Mouse (Mus musculus) CH12.LX (cell line): Measurements from ENCODE around the gene Pon2. TPM values are rescaled to one million over a fixed set of nuclear protein-coding genes. Genes with fewer than 3 reads are reported as not detected.

ENCODE experiments used
- DNase-seq: peaks from one replicate; pipeline ENCODE4 v3.0.0-alpha.2; 2013; ENCODE audit errors: extremely low read depth
- H3K27ac ChIP-seq: 2 replicates; pipeline ENCODE4 v1.5.1; 2012; ENCODE audit warnings: low read depth, mild to moderate bottlenecking, control low read depth, moderate library complexity; ENCODE audit not compliant: insufficient read depth
- H3K27me3 ChIP-seq: replicated peaks from 2 replicates; pipeline ENCODE3; 2012; ENCODE audit warnings: inconsistent platforms
- H3K36me3 ChIP-seq, 2 experiments: replicated peaks in 1 of 2; 2 replicates each; pipeline versions ENCODE3 to v1.6.1; 2012; ENCODE audit warnings: inconsistent platforms in 1 of 2, low read length in 1 of 2, mild to moderate bottlenecking in 1 of 2, mixed read lengths in 1 of 2, moderate library complexity in 1 of 2; ENCODE audit not compliant: control insufficient read depth in 1 of 2, insufficient read depth in 1 of 2
- H3K4me1 ChIP-seq, 2 experiments: 2 replicates each; pipeline ENCODE4 v1.6.1; 2012; ENCODE audit warnings: inconsistent platforms in 1 of 2, moderate library complexity in 1 of 2; ENCODE audit not compliant: insufficient read depth in 2 of 2, control insufficient read depth in 1 of 2
- H3K4me2 ChIP-seq: 2 replicates; pipeline ENCODE4 v1.6.1; 2012; ENCODE audit warnings: low read depth, mild to moderate bottlenecking, control low read depth; ENCODE audit not compliant: poor library complexity, insufficient read depth, severe bottlenecking
- H3K4me3 ChIP-seq, 3 experiments: fragments of 150-350 bp in 1 of 3; sonication (generic) in 1 of 3; replicated peaks in 1 of 3; 2 replicates each; pipeline versions ENCODE3 to v1.5.1; 2011 to 2012; ENCODE audit warnings: low read depth in 2 of 3, low read length in 2 of 3, mild to moderate bottlenecking in 2 of 3, moderate library complexity in 2 of 3, control low read depth in 1 of 3, improper control_type of control experiment in 1 of 3, inconsistent platforms in 1 of 3, mixed read lengths in 1 of 3; ENCODE audit not compliant: poor library complexity in 1 of 3
- H3K79me2 ChIP-seq: replicated peaks from 2 replicates; pipeline ENCODE4 v1.6.1; 2012; ENCODE audit warnings: mild to moderate bottlenecking, moderate library complexity; ENCODE audit not compliant: control insufficient read depth, poor library complexity, insufficient read depth, severe bottlenecking; ENCODE audit errors: extremely low read depth
- H3K9ac ChIP-seq: 2 replicates; pipeline ENCODE4 v1.6.1; 2012; ENCODE audit warnings: low read depth, mild to moderate bottlenecking, control low read depth, moderate library complexity; ENCODE audit not compliant: insufficient read depth
- H3K9me3 ChIP-seq: replicated peaks from 2 replicates; pipeline ENCODE3; 2012; ENCODE audit warnings: low read length, inconsistent platforms, mixed read lengths
- BHLHE40 ChIP-seq: IDR thresholded peaks from 2 replicates; pipeline ENCODE4 v1.6.1; 2011; ENCODE audit warnings: mild to moderate bottlenecking, low read depth, low read length, improper control_type of control experiment
- CHD1 ChIP-seq: IDR thresholded peaks from 2 replicates; pipeline ENCODE4 v1.6.1; 2012; ENCODE audit warnings: low read depth, low read length, improper control_type of control experiment, inconsistent platforms
- CHD2 ChIP-seq: IDR thresholded peaks from 2 replicates; pipeline ENCODE4 v1.6.1; 2011; ENCODE audit warnings: low read length, improper control_type of control experiment
- CTCF ChIP-seq, 2 experiments: IDR thresholded peaks in 1 of 2; conservative IDR thresholded peaks in 1 of 2; 2 replicates each; pipeline ENCODE4 v1.5.1; 2011 to 2012; ENCODE audit warnings: low read depth in 2 of 2, low read length in 2 of 2, improper control_type of control experiment in 1 of 2, inconsistent platforms in 1 of 2, mild to moderate bottlenecking in 1 of 2, moderate library complexity in 1 of 2
- E2F4 ChIP-seq: IDR thresholded peaks from 2 replicates; pipeline ENCODE4 v1.6.1; 2011; ENCODE audit warnings: low read depth, low read length, improper control_type of control experiment; ENCODE audit not compliant: insufficient replicate concordance
- ELF1 ChIP-seq: IDR thresholded peaks from 2 replicates; pipeline ENCODE4 v1.6.1; 2014; ENCODE audit warnings: low read depth, mild to moderate bottlenecking, inconsistent platforms, low read length, improper control_type of control experiment
- EP300 ChIP-seq: IDR thresholded peaks from 2 replicates; pipeline ENCODE4 v1.6.1; 2011; ENCODE audit warnings: low read length, improper control_type of control experiment
- HCFC1 ChIP-seq: IDR thresholded peaks from 2 replicates; pipeline ENCODE4 v1.6.1; 2012; ENCODE audit warnings: low read depth, mild to moderate bottlenecking, inconsistent platforms, low read length, improper control_type of control experiment
- IRF4 ChIP-seq: IDR thresholded peaks from 2 replicates; pipeline ENCODE4 v1.6.1; 2014; ENCODE audit warnings: low read depth, mild to moderate bottlenecking, inconsistent platforms, low read length, improper control_type of control experiment
- JUND ChIP-seq: conservative IDR thresholded peaks from 2 replicates; pipeline ENCODE4 v1.6.1; 2011; ENCODE audit warnings: low read depth, low read length, improper control_type of control experiment
- KAT2A ChIP-seq: IDR thresholded peaks from 2 replicates; pipeline ENCODE4 v1.6.1; 2012; ENCODE audit warnings: low read length, improper control_type of control experiment, inconsistent platforms; ENCODE audit not compliant: insufficient replicate concordance
- MAX ChIP-seq: IDR thresholded peaks from 2 replicates; pipeline ENCODE4 v1.6.1; 2011; ENCODE audit warnings: low read length, improper control_type of control experiment
- MEF2A ChIP-seq: IDR thresholded peaks from 2 replicates; pipeline ENCODE4 v1.6.1; 2014; ENCODE audit warnings: low read depth, mild to moderate bottlenecking, inconsistent platforms, low read length, improper control_type of control experiment, borderline replicate concordance
- MYC ChIP-seq: IDR thresholded peaks from 2 replicates; pipeline ENCODE4 v1.6.1; 2011; ENCODE audit warnings: low read depth, mild to moderate bottlenecking, improper control_type of control experiment, low read length
- NRF1 ChIP-seq: IDR thresholded peaks from 2 replicates; pipeline ENCODE4 v1.6.1; 2014; ENCODE audit warnings: low read depth, mild to moderate bottlenecking, inconsistent platforms, low read length, improper control_type of control experiment, moderate library complexity
- PAX5 ChIP-seq: IDR thresholded peaks from 2 replicates; pipeline ENCODE4 v1.6.1; 2012; ENCODE audit warnings: low read length, inconsistent platforms, mixed read lengths
- POLR2AphosphoS2 ChIP-seq: IDR thresholded peaks from 2 replicates; pipeline ENCODE4 v1.6.1; 2011; ENCODE audit warnings: low read depth, low read length, improper control_type of control experiment
- SMC3 ChIP-seq: IDR thresholded peaks from 2 replicates; pipeline ENCODE4 v1.6.1; 2011; ENCODE audit warnings: low read depth, low read length, improper control_type of control experiment
- ZC3H11A ChIP-seq: IDR thresholded peaks from 2 replicates; pipeline ENCODE4 v1.6.1; 2012; ENCODE audit warnings: low read depth, mild to moderate bottlenecking, inconsistent platforms, low read length, improper control_type of control experiment
- ZKSCAN1 ChIP-seq: IDR thresholded peaks from 2 replicates; pipeline ENCODE4 v1.6.1; 2012; ENCODE audit warnings: low read depth, inconsistent platforms, low read length, improper control_type of control experiment, borderline replicate concordance
- dilution Hi-C: fragments of 300-500 bp; cut with MboI; formaldehyde crosslinking; loops from 2 replicates; pipeline ENCODE4 v1.14.3; 2020; ENCODE audit warnings: low sequenced_read_pairs; ENCODE audit not compliant: extremely low pct_unique_long_range_greater_than_20kb, extremely low pct_ligation_motif_present
- in situ Hi-C: fragments of 300-500 bp; cut with MboI; formaldehyde crosslinking; loops from 3 replicates; pipeline ENCODE4 v1.14.3; 2019; ENCODE audit warnings: low sequenced_read_pairs, low pct_ligation_motif_present, low pct_unique_long_range_greater_than_20kb, mixed read lengths
- polyA plus RNA-seq: library from polyadenylated mRNA; unstranded; fragments of >175 nt; gene quantifications from 2 replicates; pipeline ENCODE4 v1.2.1, GENCODE M21; 2012; ENCODE audit warnings: low read depth; ENCODE audit not compliant: insufficient read length
- total RNA-seq, 2 experiments: library from RNA; depleted of rRNA; stranded (reverse); fragments of 300-350 nt in 1 of 2; fragments of >200 nt in 1 of 2; gene quantifications; 2 replicates each; pipeline ENCODE4 v1.2.3; 2012 to 2014

Gene Pon2
- total and polyA plus RNA-seq, 3 experiments: 14.2 to 36.2 (median 32.0) TPM

DNA sequence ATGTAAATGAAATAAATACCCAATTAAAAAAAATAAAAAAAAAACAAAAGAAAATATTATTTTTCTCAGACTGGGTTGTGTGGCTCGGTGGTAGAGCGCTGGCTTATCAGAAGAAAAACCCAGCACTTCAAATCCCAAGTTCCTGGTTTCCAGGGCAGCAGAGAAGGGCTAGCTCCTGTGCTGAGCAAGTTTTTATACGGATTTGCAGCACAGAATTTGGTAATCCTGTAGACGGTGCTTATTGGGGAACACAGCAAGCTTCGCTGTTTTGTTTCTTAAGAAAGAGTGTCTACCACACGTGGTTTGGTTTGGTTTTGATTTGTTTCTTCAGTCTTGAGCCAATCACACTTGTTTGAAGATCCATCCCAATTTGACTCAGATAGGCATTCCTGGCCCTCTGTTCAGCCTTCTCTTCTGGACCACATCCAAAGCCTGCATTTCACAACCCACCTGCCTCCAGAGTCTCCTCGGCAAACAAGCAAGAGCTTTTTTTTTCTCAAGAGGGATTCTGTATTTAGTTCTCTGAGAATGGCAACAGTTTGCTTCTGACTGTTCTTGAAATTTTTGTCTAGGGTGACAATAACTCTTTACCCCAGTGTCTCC lies 11.4 kb upstream of the Pon2 start:
- no peak overlapping the region for H3K27ac ChIP-seq
- H3K79me2 ChIP-seq: no peaks in the 10 kb centered on the region
- DNase-seq: no peak
- peaks cover 3 to 17% of the 10 kb centered on the region in 2 experiments; a peak in 2 of 4 replicates for H3K4me1 ChIP-seq
- no peak overlapping the region; the same call in 1 of the 2 replicates for H3K4me2 ChIP-seq
- H3K27me3 ChIP-seq: no peaks in the 10 kb centered on the region
- no peak overlapping the region for H3K4me3 ChIP-seq
- no peak overlapping the region for H3K9ac ChIP-seq
- H3K9me3 ChIP-seq: no peaks in the 10 kb centered on the region
- no peaks in the 10 kb centered on the region for H3K36me3 ChIP-seq
- TF ChIP-seq IRF4 (peak; percentile 12; the same call in 1 of the 2 replicates), MEF2A (no peak)
- TF ChIP-seq, all 38 proteins: peak for 1
- dilution Hi-C loops: no loop called here
- in situ Hi-C loops: no loop called here

DNA sequence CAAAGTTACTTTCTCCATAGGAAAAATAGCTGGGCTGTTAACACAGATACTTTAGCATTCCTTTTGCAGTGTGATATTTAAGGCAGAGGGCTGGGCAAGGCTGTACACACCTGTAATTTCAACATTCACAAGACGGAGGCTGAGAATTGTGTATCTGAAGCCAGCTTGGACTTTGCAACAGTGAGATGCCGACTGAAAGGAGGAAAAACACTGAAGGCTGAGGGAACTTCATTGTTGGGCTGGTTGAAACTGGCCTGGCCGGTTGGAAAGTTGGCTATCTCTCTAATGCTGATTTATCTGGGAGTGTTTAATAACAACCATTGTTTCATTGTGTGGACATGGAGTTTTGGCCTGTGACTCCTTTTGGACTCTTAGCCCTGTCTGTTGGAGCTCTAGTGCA lies 7.7 kb upstream of the Pon2 start:
- dilution Hi-C loops: no loop called here
- no peaks in the 10 kb centered on the region for H3K36me3 ChIP-seq
- peaks cover 0 to 6% of the 10 kb centered on the region in 2 experiments; a peak in 2 of 4 replicates for H3K4me1 ChIP-seq
- H3K4me2 ChIP-seq: no peak overlapping the region
- TF ChIP-seq CHD1 (no peak), EP300 (no peak), IRF4 (no peak), CHD2 (no peak), KAT2A (no peak), ZKSCAN1 (no peak), E2F4 (no peak), ELF1 (no peak), CTCF (conservative IDR thresholded peaks at IDR 0.05 in 1 of 2, IDR thresholded peaks at IDR 0.05 in 1 of 2; ENCODE audit: low read depth in 2 of 2, low read length in 2 of 2) (no peak)
- TF ChIP-seq, all 38 proteins: peak for 0
- in situ Hi-C loops: no loop called here
- no peaks in the 10 kb centered on the region for H3K9me3 ChIP-seq
- H3K9ac ChIP-seq: no peak overlapping the region
- DNase-seq: no peak
- H3K79me2 ChIP-seq: no peaks in the 10 kb centered on the region
- no peak overlapping the region for H3K27ac ChIP-seq
- H3K4me3 ChIP-seq: no peak overlapping the region
- no peaks in the 10 kb centered on the region for H3K27me3 ChIP-seq

DNA sequence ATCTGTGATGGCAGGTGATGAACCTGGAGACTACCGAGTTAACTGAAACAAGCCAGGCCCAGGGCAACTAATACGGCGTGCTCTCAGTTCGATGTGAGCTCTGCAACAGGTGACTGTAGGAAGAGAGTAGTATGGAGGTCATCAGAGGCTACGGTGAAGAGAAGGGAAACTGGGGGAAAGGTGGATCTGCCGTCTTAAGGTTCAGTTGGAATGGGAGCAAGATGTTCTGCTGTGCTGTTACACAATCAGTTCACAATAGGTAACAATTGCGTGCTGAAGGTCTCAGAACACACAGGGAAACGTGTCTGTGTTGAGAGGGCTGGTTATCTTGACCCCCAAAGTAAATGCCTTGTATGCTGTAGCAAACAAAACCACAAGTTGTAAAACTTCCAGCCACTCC lies 6.7 kb upstream of the Pon2 start:
- H3K79me2 ChIP-seq: no peaks in the 10 kb centered on the region
- TF ChIP-seq MAX: no peak
- no peak for TF ChIP-seq MYC
- no peak for TF ChIP-seq NRF1
- TF ChIP-seq JUND: no peak
- TF ChIP-seq POLR2AphosphoS2: no peak
- TF ChIP-seq SMC3: no peak
- TF ChIP-seq BHLHE40: no peak
- TF ChIP-seq ZC3H11A: no peak
- TF ChIP-seq HCFC1: no peak
- TF ChIP-seq PAX5: no peak
- no peak for DNase-seq
- H3K27ac ChIP-seq: no peak overlapping the region
- H3K4me3 ChIP-seq: no peak overlapping the region
- no peaks in the 10 kb centered on the region for H3K36me3 ChIP-seq
- no peaks in the 10 kb centered on the region for H3K27me3 ChIP-seq
- dilution Hi-C loops (no loop called here), in situ Hi-C loops (no loop called here)
- H3K4me1 ChIP-seq: peaks cover 0 to 6% of the 10 kb centered on the region in 2 experiments; a peak in 2 of 4 replicates
- no peak overlapping the region for H3K9ac ChIP-seq
- H3K4me2 ChIP-seq: no peak overlapping the region
- H3K9me3 ChIP-seq: no peaks in the 10 kb centered on the region
